Mouse (Mus musculus) bone marrow, adult 2 months (tissue): Measurements from ENCODE around the gene Slc30a10. TPM values are rescaled to one million over a fixed set of nuclear protein-coding genes. Genes with fewer than 3 reads are reported as not detected.

Source experiments
- H3K27ac ChIP-seq: fragments of 200-500 bp; 2 replicates; pipeline ENCODE4 v1.5.1; 2012; ENCODE audit warnings: low read depth, mild to moderate bottlenecking, control low read depth, inconsistent platforms, low read length; ENCODE audit not compliant: control insufficient read depth, poor library complexity, insufficient read depth
- H3K4me1 ChIP-seq: fragments of 200-500 bp; 2 replicates; pipeline ENCODE4 v1.6.1; 2011; ENCODE audit warnings: low read length; ENCODE audit not compliant: control insufficient read depth, insufficient read depth
- H3K4me3 ChIP-seq: fragments of 200-500 bp; replicated peaks from 2 replicates; pipeline ENCODE3; 2011; ENCODE audit warnings: mild to moderate bottlenecking, low read depth, low read length, control low read depth; ENCODE audit not compliant: control insufficient read depth
- POLR2A ChIP-seq: fragments of 200-500 bp; IDR thresholded peaks from 2 replicates; pipeline ENCODE4 v1.6.1; 2011; ENCODE audit warnings: low read depth, mild to moderate bottlenecking, control low read depth, low read length, borderline replicate concordance; ENCODE audit not compliant: control insufficient read depth
- WGBS: fragments of 180-500 bp; shearing (Covaris S2); methylation state at CpG from one replicate; pipeline ENCODE4 v1.1.7; 2018; 5-methylcytosine and 5-hydroxymethylcytosine counted together
- polyA plus RNA-seq: library from polyadenylated mRNA; stranded (reverse); fragments of >200 nt; gene quantifications from 2 replicates; pipeline ENCODE4 v1.2.4, GENCODE M21; 2011; ENCODE audit warnings: low replicate concordance; ENCODE audit not compliant: missing spikeins, insufficient read depth, insufficient read length

The Slc30a10 gene
- polyA plus RNA-seq, 1 experiment: 3.7 TPM

GRCm38 (mm10) chr1:185517566-185517965 lies 62.9 kb downstream of the Slc30a10 start:
- 25% methylated on average over 4 of the region's 5 CpGs for WGBS
- Histone ChIP-seq H3K4me1 (no peaks in the 10 kb centered on the region), H3K4me3 (no peak overlapping the region), H3K27ac (no peak overlapping the region)
- no peak for TF ChIP-seq POLR2A

Other genes with a start within 250 kb of the Slc30a10 start
- 6.5 and 11.9 TPM in 2 replicates for gene Iars2, start 125.5 kb upstream of the Slc30a10 start, polyA plus RNA-seq
- gene Bpnt1, start 122.7 kb upstream of the Slc30a10 start, polyA plus RNA-seq: 1.6 and 11.3 TPM in 2 replicates
- gene Eprs, start 91.8 kb upstream of the Slc30a10 start, polyA plus RNA-seq: 14.9 and 35.7 TPM in 2 replicates